Mouse (Mus musculus): ENCODE measurements around the gene Nsl1.
"Not testable (repeated sequence)": the region's sequence is repeated elsewhere in the genome, so short reads cannot be mapped to it uniquely, and the experiment has no call there.

The Nsl1 gene

GRCm38 (mm10) chr1:191062781-191063485 lies at the start of gene Nsl1, which contains the start of gene Tatdn3:
TSS of gene Nsl1 (plus strand) at chr1:191063012.
TSS of gene Tatdn3 (minus strand) at chr1:191062932.
- DNase-seq, result peak; percentile 94

- no peak for DNase-seq
Measured at GRCm38 (mm10) chr1:191014271-191014670, 48.5 kb upstream of the Nsl1 start.

- DNase-seq, result no peak
Measured at GRCm38 (mm10) chr1:191019803-191020202, 43.0 kb upstream of the Nsl1 start.

GRCm38 (mm10) chr1:191020217-191020924 lies 42.4 kb upstream of the Nsl1 start:
- no peak for DNase-seq

- no peak for DNase-seq
Measured at GRCm38 (mm10) chr1:191021016-191021415, 41.8 kb upstream of the Nsl1 start.

- peak; percentile 11 for DNase-seq
Measured at GRCm38 (mm10) chr1:191023140-191023539, 39.7 kb upstream of the Nsl1 start.

GRCm38 (mm10) chr1:191023806-191024205 lies 39.0 kb upstream of the Nsl1 start:
- not testable (repeated sequence) for DNase-seq

- peak; percentile 23 for DNase-seq
Measured at GRCm38 (mm10) chr1:191025016-191026012, 37.5 kb upstream of the Nsl1 start.

GRCm38 (mm10) chr1:191026021-191026713 lies 36.6 kb upstream of the Nsl1 start, which contains the start of gene Flvcr1:
TSS of gene Flvcr1 (minus strand) at chr1:191026158.
- peak; percentile 100 for DNase-seq

GRCm38 (mm10) chr1:191030182-191030581 lies 32.6 kb upstream of the Nsl1 start:
- no peak for DNase-seq

- DNase-seq, result not testable (repeated sequence)
Measured at GRCm38 (mm10) chr1:191030922-191031425, 31.8 kb upstream of the Nsl1 start.

- DNase-seq, result no peak
Measured at GRCm38 (mm10) chr1:191035649-191036048, 27.2 kb upstream of the Nsl1 start.

- no peak for DNase-seq
Measured at GRCm38 (mm10) chr1:191036554-191037334, 26.1 kb upstream of the Nsl1 start, which contains the start of gene Spata45. TSS of gene Spata45 (plus strand) at chr1:191036639.

GRCm38 (mm10) chr1:191037999-191038398 lies 24.8 kb upstream of the Nsl1 start:
- no peak for DNase-seq

- DNase-seq, result no peak
Measured at GRCm38 (mm10) chr1:191041352-191041751, 21.5 kb upstream of the Nsl1 start.

- no peak for DNase-seq
Measured at GRCm38 (mm10) chr1:191042106-191042505, 20.7 kb upstream of the Nsl1 start.

GRCm38 (mm10) chr1:191042688-191043087 lies 20.1 kb upstream of the Nsl1 start:
- DNase-seq, result no peak

- no peak for DNase-seq
Measured at GRCm38 (mm10) chr1:191045264-191045663, 17.5 kb upstream of the Nsl1 start.

GRCm38 (mm10) chr1:191046231-191046824 lies 16.5 kb upstream of the Nsl1 start:
- DNase-seq, result no peak

GRCm38 (mm10) chr1:191053555-191053954 lies 9.3 kb upstream of the Nsl1 start:
- no peak for DNase-seq

Data from lung, postnatal 10 days (tissue).